Mouse (Mus musculus): ENCODE results near the gene Smurf1. TPM values are rescaled to one million over a fixed set of nuclear protein-coding genes. Genes with fewer than 3 reads are reported as not detected.

Smurf1 gene
- polyA plus RNA-seq, 1 experiment from 2014 or later, result 44.2 TPM

DNA sequence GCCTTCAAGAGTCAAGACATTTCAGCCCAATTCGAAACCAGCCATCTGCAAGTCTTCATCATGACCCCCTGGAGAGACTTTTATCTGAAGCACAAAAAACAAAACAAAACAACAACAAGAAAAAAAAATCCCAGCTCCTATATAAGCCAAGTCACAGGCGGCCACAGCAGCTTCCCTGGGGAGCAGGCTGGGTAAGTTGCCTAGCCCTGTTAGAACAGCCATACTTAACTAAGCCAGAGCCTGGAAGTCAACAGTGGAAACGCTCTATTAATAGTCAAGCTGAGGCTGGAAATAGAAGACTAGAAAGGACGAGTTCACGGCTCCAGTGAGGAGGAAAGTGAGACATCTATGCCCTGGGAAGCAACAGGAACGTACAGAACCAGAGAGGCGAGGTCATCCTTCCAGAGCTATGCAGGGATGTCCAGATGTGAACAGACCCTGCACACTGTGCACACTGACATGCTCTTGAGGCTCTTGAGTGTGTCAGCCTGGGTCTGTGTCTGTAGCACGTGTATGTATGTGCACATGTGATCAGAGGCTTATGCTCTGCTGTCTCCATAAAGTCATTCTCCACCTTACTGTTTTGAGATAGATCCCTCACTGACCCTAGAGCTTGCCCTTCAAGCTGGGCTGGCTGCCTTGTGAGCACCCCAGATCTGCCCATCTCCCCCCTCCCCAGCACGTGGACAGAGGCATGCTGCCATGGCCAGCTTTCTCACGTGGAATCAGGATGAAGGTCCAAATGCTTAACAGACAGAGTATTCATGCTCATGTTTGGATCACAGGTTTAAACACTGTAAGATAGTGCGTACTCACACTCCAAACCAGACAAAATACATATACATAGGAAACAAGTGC, 36.6 kb downstream of the Smurf1 start:
- H3K9ac ChIP-seq, result no peak overlapping the region
- H3K36me3 ChIP-seq (replicated peaks), result no peaks in the 10 kb centered on the region
- no peak overlapping the region for H3K4me2 ChIP-seq
- H3K9me3 ChIP-seq, result no peaks in the 10 kb centered on the region
- H3K4me3 ChIP-seq, result no peak overlapping the region
- ATAC-seq (replicated peaks), result no peak
- H3K27me3 ChIP-seq (replicated peaks), result no peaks in the 10 kb centered on the region
- H3K4me1 ChIP-seq, result peaks cover 18% of the 10 kb centered on the region
- WGBS, result 61% methylated on average over 11 of the region's 11 CpGs
- H3K27ac ChIP-seq, result no peak overlapping the region

DNA sequence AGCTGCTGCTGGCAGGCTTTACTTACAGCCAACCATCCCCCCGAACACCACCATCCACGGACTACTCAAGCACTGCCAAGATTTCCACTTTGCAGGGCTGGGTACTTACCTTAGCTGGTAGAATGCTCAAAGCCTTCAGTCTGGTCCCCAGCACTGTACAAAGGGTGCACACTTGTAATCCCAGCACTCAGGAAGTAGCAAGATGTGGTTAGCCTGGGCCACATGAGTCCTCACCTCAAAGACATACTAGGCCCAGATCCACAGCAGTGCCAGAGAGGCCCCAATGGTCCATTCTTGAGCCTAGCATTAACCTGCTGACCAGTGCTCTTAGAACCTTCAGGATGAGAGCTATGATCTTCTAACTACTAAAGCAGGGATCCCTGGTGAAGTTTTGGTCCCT, 39.4 kb downstream of the Smurf1 start:
- Histone ChIP-seq H3K9ac (no peak overlapping the region), H3K27ac (no peak overlapping the region), H3K36me3 (replicated peaks) (no peaks in the 10 kb centered on the region), H3K4me2 (no peak overlapping the region), H3K4me1 (peaks cover 22% of the 10 kb centered on the region; the same call in 1 of the 2 replicates), H3K27me3 (replicated peaks) (no peaks in the 10 kb centered on the region), H3K4me3 (no peak overlapping the region), H3K9me3 (no peaks in the 10 kb centered on the region)
- 86% methylated on average over 2 of the region's 2 CpGs for WGBS
- ATAC-seq (replicated peaks), result no peak

DNA sequence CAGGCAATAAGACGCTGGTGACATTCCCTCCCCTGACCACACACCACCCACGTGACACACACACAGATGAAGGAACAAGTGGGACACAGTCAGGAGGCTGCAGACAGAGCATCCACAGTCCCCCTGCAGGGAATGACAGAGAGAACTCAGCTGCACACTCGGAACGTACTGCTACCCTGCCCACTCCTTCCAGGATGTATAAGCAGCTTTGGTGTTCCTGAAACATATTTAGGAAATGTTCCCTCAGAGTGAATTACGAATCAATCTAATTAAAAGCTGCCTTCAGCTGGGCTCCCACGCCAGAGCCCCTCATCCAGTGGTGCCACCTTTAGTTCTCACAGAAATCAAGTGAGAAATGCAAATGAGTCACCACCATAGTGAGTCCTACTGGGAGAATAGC, 42.3 kb downstream of the Smurf1 start:
- H3K27me3 ChIP-seq (replicated peaks), result no peaks in the 10 kb centered on the region
- no peak overlapping the region for H3K4me3 ChIP-seq
- WGBS, result 49% methylated on average over 6 of the region's 6 CpGs
- no peaks in the 10 kb centered on the region for H3K9me3 ChIP-seq
- H3K9ac ChIP-seq, result no peak overlapping the region
- ATAC-seq (replicated peaks), result no peak
- no peaks in the 10 kb centered on the region for H3K36me3 ChIP-seq (replicated peaks)
- H3K4me2 ChIP-seq, result no peak overlapping the region
- peaks cover 30% of the 10 kb centered on the region; the same call in 1 of the 2 replicates for H3K4me1 ChIP-seq
- no peak overlapping the region for H3K27ac ChIP-seq

DNA sequence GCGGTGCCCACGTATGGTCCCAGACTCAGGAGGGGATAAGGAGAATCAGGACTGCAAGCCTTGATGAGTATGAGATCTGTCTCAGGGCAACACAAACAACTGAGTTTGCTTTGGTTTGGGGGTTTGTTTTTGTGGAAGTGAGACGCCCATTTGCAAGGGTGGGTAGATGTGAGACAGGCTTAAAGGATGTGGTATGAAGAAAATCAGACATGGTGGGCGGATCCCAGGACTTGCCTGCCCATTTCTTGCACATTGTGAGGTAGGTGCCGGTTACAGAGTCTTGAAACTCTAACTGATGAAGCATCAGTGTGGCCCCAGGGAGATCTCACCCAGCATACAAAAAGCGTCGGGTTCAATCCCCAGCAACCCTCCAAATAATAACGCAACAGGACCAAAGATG, 45.9 kb downstream of the Smurf1 start:
- Histone ChIP-seq H3K4me2 (no peak overlapping the region), H3K27ac (no peak overlapping the region), H3K9me3 (no peaks in the 10 kb centered on the region), H3K36me3 (replicated peaks) (no peaks in the 10 kb centered on the region), H3K9ac (no peak overlapping the region), H3K27me3 (replicated peaks) (no peaks in the 10 kb centered on the region), H3K4me1 (peaks cover 31% of the 10 kb centered on the region), H3K4me3 (no peak overlapping the region)
- WGBS, result 90% methylated on average over 8 of the region's 8 CpGs
- ATAC-seq (replicated peaks), result no peak

DNA sequence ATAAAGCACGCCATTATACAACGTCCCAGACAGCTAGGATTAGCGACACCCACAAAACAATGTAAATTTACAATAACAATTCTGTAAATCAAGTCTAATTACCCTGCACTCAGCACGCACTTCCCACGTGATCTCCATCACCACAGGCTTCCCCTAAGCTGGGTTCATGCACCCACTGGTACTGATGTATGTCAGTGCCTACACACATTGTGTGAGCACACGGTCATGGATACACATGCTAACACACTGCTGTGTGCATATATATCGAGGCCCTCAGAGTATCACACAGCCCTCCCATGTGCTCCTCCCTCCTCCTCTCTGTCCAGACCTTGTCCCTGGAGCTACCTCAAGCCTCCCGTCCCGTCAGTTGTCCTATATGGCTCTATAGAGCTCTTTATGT, 46.5 kb downstream of the Smurf1 start:
- Histone ChIP-seq H3K9me3 (no peaks in the 10 kb centered on the region), H3K27me3 (replicated peaks) (no peaks in the 10 kb centered on the region), H3K36me3 (replicated peaks) (no peaks in the 10 kb centered on the region), H3K4me1 (peaks cover 34% of the 10 kb centered on the region), H3K4me3 (no peak overlapping the region), H3K27ac (no peak overlapping the region), H3K9ac (no peak overlapping the region), H3K4me2 (no peak overlapping the region)
- 61% methylated on average over 9 of the region's 9 CpGs for WGBS
- no peak for ATAC-seq (replicated peaks)

DNA sequence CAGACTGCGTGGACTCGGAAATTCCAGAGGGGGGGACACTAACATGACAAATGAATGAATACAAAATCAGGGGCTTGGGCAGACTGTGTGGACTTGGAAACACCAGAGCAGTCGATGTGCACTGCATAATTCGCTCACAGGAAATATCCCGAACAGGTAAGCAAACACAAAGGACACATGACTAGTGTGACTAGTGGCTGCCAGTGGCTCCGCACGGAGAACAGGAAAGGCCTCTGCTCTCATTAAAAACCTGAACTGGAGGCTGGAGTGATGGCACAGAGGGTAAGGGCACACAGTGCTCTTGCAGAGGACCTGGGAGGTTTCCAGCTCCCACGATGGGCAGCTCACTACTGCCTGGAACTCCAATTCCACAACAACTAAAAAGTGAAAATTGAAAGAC, 47.4 kb downstream of the Smurf1 start:
- Histone ChIP-seq H3K4me3 (no peak overlapping the region), H3K36me3 (replicated peaks) (no peaks in the 10 kb centered on the region), H3K9me3 (no peaks in the 10 kb centered on the region), H3K4me1 (peaks cover 35% of the 10 kb centered on the region), H3K27ac (no peak overlapping the region), H3K27me3 (replicated peaks) (no peaks in the 10 kb centered on the region), H3K9ac (no peak overlapping the region), H3K4me2 (no peak overlapping the region)
- ATAC-seq (replicated peaks), result no peak
- 75% methylated on average over 8 of the region's 8 CpGs for WGBS

DNA sequence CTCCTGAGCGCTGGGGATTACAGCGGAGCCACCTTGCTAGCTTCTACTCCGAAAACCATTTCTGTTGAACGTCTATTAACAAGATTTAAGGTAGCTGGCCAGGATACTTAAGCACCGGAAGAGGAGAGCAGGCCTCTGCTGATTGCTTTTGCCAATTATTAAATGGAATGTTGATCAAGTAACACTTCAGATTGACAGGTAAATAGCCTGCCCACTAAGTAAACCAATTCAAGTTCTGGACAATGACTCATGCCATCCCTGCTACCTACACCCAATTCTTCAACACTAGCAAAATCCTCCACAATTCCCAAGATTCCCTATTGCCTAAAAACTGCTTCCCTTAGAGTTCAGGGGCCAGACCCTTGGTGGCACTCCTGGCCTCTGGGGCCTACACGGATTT, 48.5 kb downstream of the Smurf1 start:
- H3K36me3 ChIP-seq (replicated peaks), result no peaks in the 10 kb centered on the region
- H3K9me3 ChIP-seq, result no peaks in the 10 kb centered on the region
- 89% methylated on average over 6 of the region's 6 CpGs for WGBS
- peaks cover 36% of the 10 kb centered on the region for H3K4me1 ChIP-seq
- no peak overlapping the region for H3K27ac ChIP-seq
- no peak overlapping the region for H3K9ac ChIP-seq
- H3K27me3 ChIP-seq (replicated peaks), result no peaks in the 10 kb centered on the region
- no peak for ATAC-seq (replicated peaks)
- no peak overlapping the region for H3K4me2 ChIP-seq
- H3K4me3 ChIP-seq, result no peak overlapping the region

DNA sequence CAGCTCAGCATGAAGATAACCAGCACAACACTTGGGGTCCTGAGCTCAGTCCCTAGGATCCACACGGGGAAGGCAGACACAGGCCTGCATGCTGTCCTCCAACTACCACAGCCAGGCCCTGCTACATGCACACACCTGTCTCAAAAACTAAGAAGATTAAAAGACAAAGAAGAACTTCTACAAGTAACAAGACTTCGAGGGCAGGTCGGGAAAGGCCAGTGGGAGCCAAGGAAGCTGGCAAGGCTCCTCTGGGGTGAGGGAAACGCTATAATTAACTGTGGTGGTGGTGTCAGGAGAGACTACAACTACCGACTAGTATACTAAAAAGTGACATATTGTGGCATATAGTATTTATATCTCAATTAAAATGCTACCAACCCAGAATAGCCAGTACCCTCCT, 49.8 kb downstream of the Smurf1 start:
- Histone ChIP-seq H3K27me3 (replicated peaks) (no peaks in the 10 kb centered on the region), H3K36me3 (replicated peaks) (no peaks in the 10 kb centered on the region), H3K27ac (no peak overlapping the region), H3K4me1 (peaks cover 34% of the 10 kb centered on the region), H3K4me2 (no peak overlapping the region), H3K9me3 (no peaks in the 10 kb centered on the region), H3K4me3 (no peak overlapping the region), H3K9ac (no peak overlapping the region)
- 85% methylated on average over 5 of the region's 5 CpGs for WGBS
- ATAC-seq (replicated peaks), result no peak

DNA sequence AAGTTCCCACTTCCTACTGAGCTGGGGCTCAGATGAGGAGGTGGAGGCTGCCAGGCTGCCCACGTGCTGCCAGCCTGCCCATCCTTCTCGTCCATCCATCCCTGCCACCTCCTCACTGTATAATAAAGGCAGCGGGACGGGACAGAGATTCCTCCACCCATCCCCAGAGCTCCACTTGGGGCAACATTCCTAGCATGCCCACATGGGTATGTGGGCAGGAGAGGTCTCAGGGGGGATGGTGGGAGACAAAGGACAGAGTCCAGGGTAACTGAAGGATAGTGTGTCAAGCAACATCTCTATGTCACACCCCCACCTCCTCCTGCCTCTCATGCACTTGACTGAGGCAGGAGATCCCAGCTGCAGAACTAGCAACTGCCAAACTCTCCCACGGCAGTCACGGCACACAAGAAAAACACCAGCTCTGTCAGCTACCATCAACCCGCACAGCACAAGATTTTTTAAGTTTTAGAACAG, 51.2 kb downstream of the Smurf1 start:
- Histone ChIP-seq H3K27ac (no peak overlapping the region; the same call in 1 of the 2 replicates), H3K4me1 (peaks cover 26% of the 10 kb centered on the region), H3K4me3 (no peak overlapping the region), H3K9ac (no peak overlapping the region), H3K9me3 (no peaks in the 10 kb centered on the region), H3K27me3 (replicated peaks) (no peaks in the 10 kb centered on the region), H3K36me3 (replicated peaks) (no peaks in the 10 kb centered on the region), H3K4me2 (no peak overlapping the region)
- ATAC-seq (replicated peaks), result no peak
- WGBS, result 63% methylated on average over 7 of the region's 7 CpGs

DNA sequence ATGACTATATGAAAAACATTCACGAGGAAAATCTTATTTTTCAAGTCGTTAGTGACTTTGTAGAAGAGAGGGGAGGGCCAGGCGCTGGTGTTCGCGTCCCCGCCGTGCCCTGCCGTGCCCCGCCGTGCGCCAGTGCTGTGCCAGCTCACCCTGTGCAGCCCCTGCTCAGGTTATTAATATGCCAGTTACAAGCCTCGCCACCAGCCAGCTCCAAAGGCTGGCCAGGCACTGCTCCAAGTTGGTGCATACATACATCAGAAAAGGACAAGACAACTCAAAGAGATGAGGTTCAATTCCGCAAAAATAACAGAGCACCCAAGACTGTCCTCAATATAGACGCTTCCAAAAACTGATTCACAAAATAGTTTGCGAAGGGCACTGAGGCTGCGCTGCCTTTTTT, 51.7 kb downstream of the Smurf1 start:
- no peak overlapping the region for H3K4me2 ChIP-seq
- ATAC-seq (replicated peaks), result no peak
- H3K9ac ChIP-seq, result no peak overlapping the region
- H3K9me3 ChIP-seq, result no peaks in the 10 kb centered on the region
- no peaks in the 10 kb centered on the region for H3K27me3 ChIP-seq (replicated peaks)
- no peaks in the 10 kb centered on the region for H3K36me3 ChIP-seq (replicated peaks)
- no peak overlapping the region for H3K27ac ChIP-seq
- H3K4me1 ChIP-seq, result peaks cover 21% of the 10 kb centered on the region
- WGBS, result 76% methylated on average over 16 of the region's 16 CpGs
- no peak overlapping the region for H3K4me3 ChIP-seq

DNA sequence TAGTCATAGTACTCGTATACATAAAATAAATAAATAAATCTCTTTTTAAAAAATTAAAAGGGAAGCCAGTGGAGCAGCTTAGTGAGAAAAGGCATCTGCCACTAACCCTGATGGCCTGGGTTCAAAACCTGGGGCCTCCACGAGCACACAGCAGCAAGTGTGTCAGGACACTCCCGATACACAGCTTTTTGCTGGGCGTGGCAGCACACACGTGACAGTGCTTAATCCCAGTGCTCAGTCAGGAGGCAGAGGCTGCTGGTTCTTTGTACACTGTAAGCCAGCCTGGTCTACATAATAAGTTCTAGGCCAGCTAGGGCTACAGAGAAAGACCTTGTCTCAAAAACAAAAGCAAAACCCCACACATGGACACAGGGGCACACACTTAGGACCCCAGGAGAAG, 52.3 kb downstream of the Smurf1 start:
- no peak overlapping the region for H3K4me2 ChIP-seq
- no peak overlapping the region for H3K9ac ChIP-seq
- H3K27ac ChIP-seq, result no peak overlapping the region
- no peaks in the 10 kb centered on the region for H3K27me3 ChIP-seq (replicated peaks)
- no peaks in the 10 kb centered on the region for H3K9me3 ChIP-seq
- no peaks in the 10 kb centered on the region for H3K36me3 ChIP-seq (replicated peaks)
- H3K4me3 ChIP-seq, result no peak overlapping the region
- 85% methylated on average over 5 of the region's 5 CpGs for WGBS
- peaks cover 17% of the 10 kb centered on the region for H3K4me1 ChIP-seq
- ATAC-seq (replicated peaks), result no peak

DNA sequence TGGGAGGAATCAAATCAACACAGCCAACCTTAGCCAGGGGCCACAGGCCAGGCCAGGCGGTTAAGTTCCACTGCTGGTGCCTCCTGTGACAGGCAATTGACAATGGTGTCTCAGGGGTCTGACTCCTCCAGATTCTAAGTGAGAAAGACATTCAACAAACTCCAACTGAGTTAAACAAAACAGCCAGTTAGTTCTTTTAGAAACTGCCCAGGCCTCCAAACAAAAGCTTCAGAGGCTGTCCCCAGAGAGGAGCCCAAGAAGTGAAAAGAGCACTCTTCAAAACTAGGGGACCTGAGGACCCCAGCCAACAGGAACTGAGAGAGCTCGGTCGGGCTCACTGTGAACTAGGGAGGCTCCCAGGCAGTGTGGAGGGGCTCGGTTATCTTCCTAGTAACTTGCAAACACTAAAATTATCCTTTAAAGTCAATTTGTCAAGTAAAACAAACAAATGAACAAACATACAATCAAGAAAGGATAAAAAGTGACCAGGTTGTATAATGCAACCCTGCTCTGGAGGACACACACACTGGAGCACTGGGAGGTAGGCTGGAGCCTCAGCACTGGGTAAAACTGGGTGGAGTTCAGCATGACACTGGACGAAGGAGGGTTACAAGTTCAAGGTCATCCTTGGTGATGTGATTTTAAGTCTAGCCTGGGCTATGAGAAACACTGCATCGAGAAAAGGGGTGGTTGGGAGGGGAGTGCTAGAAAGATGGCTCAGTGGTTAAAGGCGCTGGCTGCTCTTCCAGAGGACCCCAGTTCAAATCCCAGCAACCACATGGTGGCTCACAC, 52.9 kb downstream of the Smurf1 start:
- H3K36me3 ChIP-seq (replicated peaks), result no peaks in the 10 kb centered on the region

More for the DNA sequence above, 52.9 kb downstream of the Smurf1 start:
- no peak for ATAC-seq (replicated peaks)
- Histone ChIP-seq H3K27me3 (replicated peaks) (no peaks in the 10 kb centered on the region), H3K9me3 (no peaks in the 10 kb centered on the region), H3K9ac (no peak overlapping the region), H3K27ac (no peak overlapping the region), H3K4me3 (no peak overlapping the region), H3K4me2 (no peak overlapping the region), H3K4me1 (peaks cover 17% of the 10 kb centered on the region)
- 43% methylated on average over 7 of the region's 7 CpGs for WGBS

Measured in midbrain, embryonic 15.5 days (tissue).